Mouse (Mus musculus) urinary bladder, postnatal 4 days (tissue): ENCODE results near the gene Slc45a3.

Experiments
- DNase-seq, 2 experiments: peaks; one replicate each; pipeline ENCODE4 v3.0.0; 2021 to 2022; ENCODE audit warnings: low spot score in 2 of 2

Gene Slc45a3

GRCm38 (mm10) chr1:132026925-132027646, 64.3 kb downstream of the Slc45a3 start:
- DNase-seq, result no peak

GRCm38 (mm10) chr1:132027978-132028377, 65.2 kb downstream of the Slc45a3 start:
- no peak for DNase-seq

- no peak for DNase-seq
These were observed 65.6 kb downstream of the Slc45a3 start for GRCm38 (mm10) chr1:132028413-132028812.

GRCm38 (mm10) chr1:132030574-132030973, 67.8 kb downstream of the Slc45a3 start:
- DNase-seq, result no peak

GRCm38 (mm10) chr1:132032172-132032571, 69.4 kb downstream of the Slc45a3 start:
- no peak for DNase-seq
